Mouse (Mus musculus): ENCODE results near the gene Kif1c.

The Kif1c gene

DNA sequence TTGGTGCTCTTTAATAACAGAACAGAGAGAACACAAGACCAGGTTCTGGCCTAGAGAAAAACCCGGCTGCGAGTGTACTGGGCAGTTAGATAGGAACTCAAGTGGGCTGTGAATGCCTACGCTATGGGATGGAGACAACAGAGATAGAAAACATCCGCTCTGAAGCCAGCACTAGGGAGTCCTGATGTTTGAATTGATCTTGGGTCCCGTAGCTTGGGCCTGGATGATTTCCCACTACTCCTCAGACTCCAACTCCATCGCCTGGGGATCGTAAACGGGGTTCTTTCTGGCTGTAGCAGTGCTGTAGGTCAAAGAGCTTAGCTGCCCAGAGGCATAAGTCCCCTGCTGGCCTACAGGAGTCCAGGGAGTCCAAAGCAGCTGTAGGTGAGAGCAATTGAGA lies 12.0 kb upstream of the Kif1c start:
- CTCF ChIA-PET = no interaction called here

GRCm38 (mm10) chr11:70689578-70689977 lies 10.8 kb upstream of the Kif1c start:
- CTCF ChIA-PET = no interaction called here

DNA sequence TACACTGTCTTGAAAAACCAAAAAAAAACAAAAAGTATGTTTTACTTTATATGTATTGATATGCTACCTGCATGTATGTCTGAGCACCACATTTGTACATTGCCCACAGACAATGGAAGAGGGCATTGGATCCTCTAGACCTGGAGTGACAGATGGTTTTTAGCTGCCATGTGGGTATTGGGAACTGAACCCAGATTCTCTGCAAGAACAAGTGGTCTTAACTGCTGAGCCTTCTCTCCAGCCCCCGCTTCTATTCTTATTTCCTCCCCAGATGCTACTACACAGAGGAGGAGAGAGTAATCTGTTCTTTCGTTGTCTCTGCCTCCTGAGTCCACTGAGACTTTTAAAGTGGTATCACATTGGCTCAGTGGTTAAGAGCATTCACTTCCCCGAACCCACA lies 6.8 kb upstream of the Kif1c start:
- CTCF ChIA-PET = interaction anchor here (1.9 kb wide), 1 partner anchor 13 kb away, joined by 4 read pairs; no protein-coding TSS in a partner anchor

DNA sequence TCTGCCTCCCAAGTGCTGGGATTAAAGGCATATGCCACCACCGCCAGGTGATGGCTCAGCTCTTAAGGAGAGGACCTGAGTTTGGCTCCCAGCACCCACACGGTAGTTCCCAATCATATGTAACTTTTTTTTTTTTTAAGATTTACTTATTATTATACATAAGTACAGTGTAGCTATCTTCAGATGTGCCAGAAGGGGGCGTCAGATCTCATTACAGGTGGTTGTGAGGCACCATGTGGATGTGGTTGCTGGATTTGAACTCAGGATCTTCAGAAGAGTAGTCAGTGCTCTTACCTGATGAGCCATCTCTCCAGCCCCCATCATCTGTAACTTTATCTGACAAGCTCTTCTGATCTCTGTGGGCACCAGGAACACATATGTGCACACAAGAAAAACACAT lies 3.0 kb upstream of the Kif1c start:
- CTCF ChIA-PET = interaction anchor here (0.6 kb wide), 1 partner anchor 59 kb away, joined by 3 read pairs; no protein-coding TSS in a partner anchor

DNA sequence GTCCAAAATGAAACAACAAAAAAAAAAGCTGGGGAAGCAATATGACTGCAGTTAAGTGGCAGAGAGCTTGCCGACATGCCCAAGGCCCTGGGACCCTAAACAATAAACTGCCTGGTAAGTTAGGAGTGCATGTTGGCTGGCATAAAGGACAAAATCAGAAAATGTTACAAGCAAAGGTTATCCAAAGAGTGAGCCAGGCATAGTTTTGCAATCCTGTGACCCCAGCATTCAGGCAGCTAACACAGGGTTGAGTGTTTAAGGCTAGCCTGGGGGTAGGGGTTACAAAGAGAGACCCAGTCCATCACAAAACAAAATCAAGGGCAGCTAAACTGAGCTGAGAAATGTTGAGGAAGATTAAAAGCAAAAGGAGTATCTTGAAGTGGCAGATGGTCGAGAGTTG lies 1.3 kb upstream of the Kif1c start:
- CTCF ChIA-PET = interaction anchor here (0.6 to 1.0 kb wide), 2 partner anchors 32 to 78 kb away, joined by 3 to 4 read pairs; no protein-coding TSS in a partner anchor

DNA sequence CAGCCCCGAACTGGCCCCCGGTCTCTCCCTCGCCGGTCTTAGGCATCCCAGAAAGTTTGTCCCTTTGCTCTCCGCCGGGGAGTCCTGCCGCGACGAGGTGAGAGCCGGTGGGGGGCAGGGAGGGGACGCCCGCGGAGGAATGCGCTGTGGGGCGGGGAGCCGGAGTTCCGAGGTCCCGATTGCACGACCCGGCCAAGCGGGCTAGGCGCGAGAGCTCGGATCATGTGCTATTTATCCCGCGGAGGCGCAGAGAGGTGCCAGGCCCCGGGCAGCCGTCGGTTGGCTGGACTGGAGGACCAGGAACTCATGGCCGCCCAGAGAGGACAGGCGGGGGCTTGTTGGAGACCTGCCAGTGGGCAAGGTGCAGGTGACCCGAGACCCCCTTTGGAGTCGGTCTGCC lies 265 bp downstream of the Kif1c start:
- CTCF ChIA-PET = no interaction called here

DNA sequence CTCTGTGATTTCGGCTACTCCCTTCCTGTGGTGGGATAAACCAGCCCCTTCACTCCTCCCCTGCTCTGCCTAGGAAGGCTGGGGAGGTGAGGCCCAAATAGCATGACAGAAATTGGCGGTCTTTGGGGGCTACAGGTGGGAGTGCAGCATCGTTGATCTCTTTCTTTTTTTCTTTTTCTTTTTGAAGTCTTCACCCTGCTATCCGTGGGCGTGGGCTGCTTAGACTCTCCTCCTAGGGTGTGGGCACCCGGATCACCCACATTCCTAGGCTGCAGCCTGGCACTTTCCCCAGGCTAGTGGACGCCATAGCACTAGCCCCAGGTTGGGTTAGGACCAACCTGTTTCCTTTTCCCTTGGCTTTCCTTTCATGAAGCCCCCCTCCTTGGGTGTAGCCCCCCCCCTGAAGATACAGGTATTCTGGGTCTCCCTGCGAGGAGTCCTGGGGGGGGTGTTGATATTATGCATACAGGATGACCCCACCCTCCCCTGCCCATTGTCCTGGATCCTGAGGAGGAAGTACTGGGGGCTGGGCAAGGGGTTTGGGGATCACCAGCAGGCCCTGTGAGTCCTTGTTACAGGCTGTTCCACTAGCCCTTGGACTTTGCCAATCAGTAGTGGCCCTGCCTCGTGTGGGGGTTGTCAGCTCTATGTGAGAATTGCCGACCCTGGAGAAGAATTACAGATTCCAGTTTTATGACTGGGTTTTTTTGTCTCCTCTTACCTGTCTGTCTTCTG lies 1.0 kb downstream of the Kif1c start:
- CTCF ChIA-PET = interaction anchor here (0.6 kb wide), 1 partner anchor 77 kb away, joined by 8 read pairs; no protein-coding TSS in a partner anchor

DNA sequence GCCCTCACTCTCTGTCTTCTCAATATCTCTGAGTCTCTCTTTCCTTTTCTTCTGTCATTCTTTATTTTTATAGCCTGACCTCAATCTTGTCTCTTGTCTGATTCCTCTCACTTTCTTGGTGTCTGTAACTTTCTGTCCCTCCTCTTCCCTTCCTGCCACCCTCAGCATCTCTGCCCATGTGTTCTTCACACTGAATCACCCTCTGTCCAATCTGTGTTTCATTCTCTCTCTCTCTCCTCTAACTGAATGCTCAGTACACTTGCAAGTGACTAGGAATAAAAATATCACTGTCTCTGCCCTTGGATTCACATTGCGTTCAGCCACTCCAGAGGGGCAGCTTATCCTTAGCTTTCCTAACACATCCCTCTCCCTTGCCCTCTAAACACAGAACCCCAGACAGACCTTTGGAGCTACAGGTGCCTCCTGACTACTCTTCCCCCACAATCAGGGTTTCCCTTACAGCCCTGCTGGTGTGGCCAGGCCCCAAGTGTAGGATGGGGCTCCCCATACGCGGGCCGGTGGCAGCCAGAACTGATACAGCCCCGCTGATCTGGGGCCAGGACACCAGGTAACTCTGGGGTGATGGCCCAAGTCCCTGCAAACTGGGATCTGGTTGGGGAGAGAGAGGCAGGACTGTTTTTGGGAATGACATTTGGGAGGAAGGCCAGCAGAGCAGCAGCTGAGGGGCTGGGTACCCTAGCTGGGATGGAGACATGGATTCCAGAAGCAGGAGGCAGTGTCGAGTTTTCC lies 1.8 kb downstream of the Kif1c start:
- CTCF ChIA-PET = interaction anchor here (0.6 kb wide), 1 partner anchor 76 kb away, joined by 8 read pairs; no protein-coding TSS in a partner anchor

DNA sequence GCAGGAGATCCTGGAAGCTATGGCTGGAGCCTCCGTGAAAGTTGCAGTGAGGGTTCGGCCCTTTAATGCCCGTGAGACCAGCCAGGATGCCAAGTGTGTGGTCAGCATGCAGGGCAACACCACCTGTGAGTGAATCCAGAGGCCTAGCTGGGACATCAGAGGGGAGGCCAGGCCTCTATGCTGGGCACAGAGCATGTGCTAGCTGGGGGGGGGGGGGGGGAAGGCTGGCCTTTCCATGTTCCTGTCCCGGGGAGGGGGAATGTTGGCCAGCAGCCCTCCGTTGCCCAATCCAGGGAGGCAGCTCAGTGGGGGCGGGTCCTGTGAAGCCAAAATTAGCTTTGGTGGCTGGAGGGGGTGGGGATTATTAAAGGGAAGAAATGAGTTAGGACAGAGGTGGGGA lies 2.4 kb downstream of the Kif1c start:
- CTCF ChIA-PET = interaction anchor here (0.6 kb wide), 1 partner anchor 11 kb away, joined by 3 read pairs; no protein-coding TSS in a partner anchor

DNA sequence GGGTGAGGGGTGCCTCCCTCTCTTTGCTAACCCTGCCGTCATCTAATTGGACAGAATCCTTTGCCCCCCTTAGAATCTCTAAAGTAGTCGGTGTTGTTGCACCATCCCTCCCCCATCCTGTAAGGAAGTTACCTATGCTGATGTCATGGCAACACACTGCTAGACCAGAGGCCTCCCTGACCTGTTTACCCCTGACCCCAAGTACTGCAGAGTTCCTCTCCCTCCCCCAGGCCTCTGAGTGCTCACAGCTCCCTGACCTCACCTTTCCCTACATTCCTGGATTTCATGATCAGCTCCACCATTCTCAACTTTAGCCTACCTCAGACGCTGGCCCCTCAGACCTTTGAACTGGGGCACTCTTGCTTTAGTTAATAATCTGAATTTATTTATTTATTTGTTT lies 5.8 kb downstream of the Kif1c start:
- CTCF ChIA-PET = interaction anchor here (0.6 to 0.7 kb wide), 2 partner anchors 19 to 1704 kb away, joined by 3 read pairs; no protein-coding TSS in a partner anchor

- CTCF ChIA-PET = no interaction called here
These were observed 10.7 kb downstream of the Kif1c start for GRCm38 (mm10) chr11:70711026-70711425.

GRCm38 (mm10) chr11:70713222-70713621 lies 12.9 kb downstream of the Kif1c start:
- CTCF ChIA-PET = no interaction called here

DNA sequence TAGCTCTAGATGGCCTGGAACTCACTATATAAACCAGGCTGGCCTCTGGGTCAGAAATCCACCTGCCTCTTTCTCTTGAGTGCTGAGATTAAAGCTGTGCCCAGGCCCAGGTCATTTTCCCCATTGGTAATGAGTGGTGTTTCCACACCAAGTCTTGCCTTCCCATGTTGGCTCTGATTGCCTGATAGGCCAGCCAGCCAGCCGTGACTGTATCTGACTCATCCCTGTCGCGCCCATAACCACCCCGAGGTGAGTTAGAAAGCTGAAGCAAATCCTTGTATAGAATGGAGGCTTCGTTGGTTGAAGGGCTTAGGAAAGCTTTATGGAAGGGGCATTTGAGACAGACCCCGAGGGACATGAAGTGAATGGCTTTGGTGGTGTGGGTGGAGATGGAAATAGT lies 15.5 kb downstream of the Kif1c start:
- CTCF ChIA-PET = no interaction called here

DNA sequence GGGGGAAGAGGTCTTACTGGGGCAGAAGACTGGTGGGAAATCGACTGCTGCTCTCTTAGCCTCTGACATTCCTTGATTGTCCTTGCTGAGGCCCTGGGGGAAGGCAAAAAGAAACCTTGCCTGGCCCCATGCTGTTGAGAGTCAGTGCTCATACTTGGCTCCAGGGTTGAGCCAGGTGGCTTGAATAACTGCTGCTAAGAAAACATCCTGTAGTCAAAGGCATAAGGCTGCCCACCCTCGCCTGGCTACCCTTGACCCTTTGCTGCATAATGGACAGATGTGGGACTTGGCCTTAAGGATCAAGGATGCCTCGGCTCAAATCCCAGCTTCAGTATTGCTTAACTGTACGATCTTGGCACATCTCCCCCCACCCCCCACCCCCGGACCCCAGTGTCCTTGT lies 18.1 kb downstream of the Kif1c start:
- CTCF ChIA-PET = interaction anchor here (0.6 kb wide), 1 partner anchor 610 kb away, joined by 5 read pairs; no protein-coding TSS in a partner anchor

DNA sequence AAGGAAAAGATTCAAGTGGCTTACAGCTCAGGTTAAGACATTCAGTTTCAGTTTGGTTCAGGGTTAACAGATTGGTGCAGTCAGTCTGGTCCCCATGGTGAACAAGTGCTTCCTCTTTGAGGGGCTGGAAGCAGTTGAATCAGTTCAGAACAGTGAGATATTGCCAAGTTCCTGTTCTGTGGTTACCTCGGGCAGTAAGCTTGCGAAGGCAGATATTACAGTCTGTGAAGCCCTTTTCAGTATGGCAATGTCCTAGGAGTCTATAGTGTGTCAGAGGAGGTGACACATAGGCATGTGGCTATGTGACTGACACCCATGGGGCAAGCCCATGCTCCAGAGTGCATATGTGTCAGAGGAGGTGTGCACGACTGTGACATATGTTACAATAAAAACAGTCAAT lies 20.2 kb downstream of the Kif1c start:
- CTCF ChIA-PET = no interaction called here

DNA sequence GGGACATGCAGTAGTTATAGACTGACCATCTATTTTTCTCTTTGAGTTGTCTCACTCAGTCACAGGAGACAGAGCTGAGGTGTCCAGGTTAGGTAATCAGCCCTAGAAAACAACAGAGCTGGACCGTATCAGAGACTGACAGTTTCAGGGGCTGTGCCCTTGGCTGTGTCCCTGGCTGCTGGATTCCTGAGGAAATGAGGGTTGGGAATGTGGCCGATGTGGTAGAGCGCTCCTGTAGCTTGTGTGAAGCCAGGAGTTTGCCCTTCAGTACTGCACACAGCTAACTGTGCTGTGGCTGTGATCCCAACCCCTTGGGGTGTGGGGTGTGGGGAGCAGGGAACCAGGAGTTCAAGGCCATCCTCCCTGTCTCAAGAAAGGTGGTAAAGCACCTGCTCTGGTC lies 20.7 kb downstream of the Kif1c start:
- CTCF ChIA-PET = no interaction called here

GRCm38 (mm10) chr11:70724706-70725105 lies 24.4 kb downstream of the Kif1c start:
- CTCF ChIA-PET = no interaction called here

DNA sequence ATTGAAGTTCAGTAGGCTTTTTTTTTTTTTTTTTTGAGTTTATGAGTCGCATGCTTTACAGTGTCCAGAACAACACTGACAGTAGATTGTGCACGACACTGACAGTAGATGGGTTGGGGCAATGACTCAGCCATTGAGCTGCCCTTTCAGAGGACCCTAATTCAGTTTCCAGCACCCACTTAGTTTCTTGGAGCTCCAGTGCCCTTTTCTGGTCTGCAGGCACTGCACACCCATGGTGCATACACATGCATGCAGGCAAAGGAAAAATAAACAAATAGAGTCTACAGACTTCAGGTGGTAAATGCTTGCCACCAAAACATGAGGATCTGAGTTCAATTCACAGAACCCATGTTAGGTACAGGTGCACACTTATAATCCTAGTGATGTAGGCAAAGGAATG lies 26.2 kb downstream of the Kif1c start:
- CTCF ChIA-PET = interaction anchor here (0.6 kb wide), 1 partner anchor 170 kb away, joined by 3 read pairs; no protein-coding TSS in a partner anchor

DNA sequence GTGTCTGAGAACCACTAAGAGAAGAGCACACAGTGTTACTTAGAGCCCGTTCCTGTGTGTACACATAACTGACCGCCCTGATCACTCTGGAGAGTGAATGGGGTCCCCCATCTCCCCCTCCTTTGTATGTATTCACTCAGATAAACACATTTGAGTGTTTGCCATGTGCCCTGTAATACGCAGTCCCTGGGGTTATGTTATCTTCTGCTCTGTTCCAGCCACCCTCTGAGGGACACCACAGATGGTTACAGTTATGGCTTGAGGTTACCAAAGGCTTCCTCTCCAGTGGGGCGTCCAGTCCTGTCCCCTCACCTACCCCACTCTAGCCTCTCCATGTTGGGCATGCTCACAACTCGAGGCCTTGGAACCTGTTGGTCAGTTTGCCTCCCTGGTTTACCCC lies 27.0 kb downstream of the Kif1c start:
- CTCF ChIA-PET = no interaction called here

GRCm38 (mm10) chr11:70730427-70731038 lies 30.2 kb downstream of the Kif1c start:
- CTCF ChIA-PET = no interaction called here

DNA sequence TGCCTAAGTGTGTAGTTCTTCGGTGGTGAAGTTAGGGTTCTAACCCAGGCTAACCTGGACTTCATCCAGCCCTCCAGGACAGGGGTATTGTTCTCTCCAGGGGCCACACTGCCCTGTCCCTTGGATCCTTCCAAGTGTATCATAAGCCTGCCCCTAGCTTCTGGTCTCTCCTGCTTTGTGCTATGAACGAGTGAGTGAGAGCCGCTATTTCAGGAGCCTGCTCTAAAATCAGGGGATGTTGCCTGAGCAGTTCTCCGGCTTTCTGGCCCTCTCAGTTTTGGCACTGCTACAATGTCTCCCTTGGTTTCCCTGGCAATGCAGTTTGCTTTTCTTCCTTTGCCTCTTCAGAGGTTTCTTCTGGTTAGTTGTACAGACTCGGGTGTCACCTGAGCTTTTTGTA lies 30.8 kb downstream of the Kif1c start:
- CTCF ChIA-PET = interaction anchor here (0.6 kb wide), 1 partner anchor 15 kb away, joined by 3 read pairs; no protein-coding TSS in a partner anchor

DNA sequence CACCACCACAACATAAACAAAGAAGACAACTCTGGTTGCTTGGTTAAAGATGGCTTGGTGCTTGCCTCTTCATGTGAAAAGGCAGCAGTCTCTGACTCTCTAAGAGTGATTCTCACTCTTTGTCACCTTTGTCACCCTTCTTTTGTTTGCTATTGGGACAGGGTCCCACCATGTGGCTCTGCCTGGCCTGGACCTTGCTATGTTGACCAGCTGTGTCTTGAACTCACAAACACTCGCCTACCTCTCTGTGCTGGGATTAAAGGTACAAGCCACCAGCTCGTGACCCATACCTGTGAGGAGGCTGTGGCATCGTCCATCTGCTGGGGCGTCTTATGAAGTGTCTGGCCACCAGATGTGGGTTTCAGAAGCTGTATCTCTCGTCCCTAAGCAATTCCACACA lies 32.9 kb downstream of the Kif1c start:
- CTCF ChIA-PET = no interaction called here

Measured in spleen, embryonic (tissue).